Mouse (Mus musculus) CH12F3 (cell line): ENCODE data around the gene Sox12.
"Not testable (repeated sequence)": the region's sequence is repeated elsewhere in the genome, so short reads cannot be mapped to it uniquely, and the experiment has no call there.

Experiments used
- in situ Hi-C: fragments of 300-500 bp; cut with MboI; formaldehyde crosslinking; loops from 2 replicates; pipeline ENCODE4 v1.14.3; 2020; ENCODE audit warnings: low sequenced_read_pairs

Sox12 gene

DNA sequence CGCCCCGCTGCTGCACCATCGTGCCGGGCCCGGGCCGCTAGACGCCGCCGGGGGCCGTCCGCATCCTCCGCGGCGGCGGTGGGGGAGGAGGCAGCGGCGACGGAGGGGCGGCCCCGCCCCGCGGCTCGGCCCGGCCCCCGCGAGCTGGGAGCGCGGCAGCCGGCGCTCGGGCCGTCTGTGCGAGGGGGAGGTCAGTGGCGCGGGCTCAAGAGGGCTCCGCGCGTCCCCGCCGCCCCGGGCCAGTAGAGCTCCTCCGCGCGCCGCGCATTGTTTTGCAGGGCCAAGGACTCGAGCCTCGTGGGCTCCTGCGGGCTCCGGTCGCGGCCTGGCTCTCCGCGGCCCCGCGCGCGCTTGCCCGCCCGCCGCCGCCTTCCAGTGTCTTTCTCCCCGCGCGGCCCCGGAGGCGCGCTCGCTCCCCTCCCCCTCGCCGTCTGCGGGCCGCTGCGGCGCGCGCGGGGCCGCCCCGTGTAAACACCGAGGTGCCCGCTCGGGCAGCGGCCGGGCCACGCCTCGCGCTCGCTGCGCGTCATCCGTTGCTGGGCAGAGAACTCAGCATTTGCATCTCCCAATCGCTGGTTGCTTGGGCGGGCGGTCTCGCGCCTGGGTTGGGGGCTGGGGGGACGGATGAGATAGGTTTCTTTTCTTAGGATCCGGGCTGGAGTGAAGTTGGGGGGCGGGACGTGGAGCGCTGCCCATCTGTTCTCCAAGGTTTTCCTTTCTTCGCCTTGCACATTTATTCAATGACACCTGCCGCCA, at the start of gene Sox12:
Gene Sox12, minus strand, starts transcription at position 384 of the 756 bp plus-strand sequence.
- in situ Hi-C loops: loop anchor here (25.0 kb wide), 1 partner anchor 286 kb away; the partner anchor contains the start of gene Srxn1

DNA sequence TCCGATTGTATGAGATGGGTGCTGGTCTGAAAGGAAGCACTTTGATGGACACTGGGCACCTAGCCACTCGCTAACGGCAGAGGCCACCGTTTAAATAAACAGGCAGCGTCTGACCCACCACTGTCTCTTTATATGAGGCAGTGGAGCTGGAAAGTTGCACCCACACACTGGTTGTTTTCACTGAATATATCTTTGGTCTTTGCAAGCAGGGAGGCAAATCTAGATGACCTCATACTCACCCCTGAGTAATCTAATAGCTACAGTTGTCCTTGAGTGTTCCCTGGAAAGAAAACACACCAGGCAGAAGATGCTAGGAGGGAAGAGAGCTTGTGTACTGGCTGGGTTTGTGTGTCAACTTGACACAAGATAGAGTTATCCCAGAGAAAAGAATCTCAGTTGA, 49.6 kb upstream of the Sox12 start:
- in situ Hi-C loops: no loop called here

DNA sequence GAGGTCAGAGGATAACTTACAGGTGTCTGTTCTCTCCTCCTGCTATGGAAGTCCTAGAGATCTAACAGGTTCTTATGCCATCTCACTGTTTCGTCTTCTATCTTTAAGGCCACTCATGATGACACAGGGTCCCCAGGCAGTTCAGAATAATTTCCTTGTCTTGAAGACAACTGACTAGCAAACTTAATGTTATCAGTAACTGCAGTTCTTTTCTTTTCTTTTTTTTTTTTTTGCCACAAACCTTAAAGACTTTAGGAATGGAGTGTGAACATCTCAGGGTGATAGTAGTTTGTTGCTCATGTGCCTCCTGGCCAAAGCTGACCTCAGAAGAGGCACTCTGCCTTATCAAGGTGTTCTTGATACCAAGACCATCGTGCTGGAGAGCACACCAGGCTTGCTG, 48.8 kb upstream of the Sox12 start:
- in situ Hi-C loops: no loop called here

DNA sequence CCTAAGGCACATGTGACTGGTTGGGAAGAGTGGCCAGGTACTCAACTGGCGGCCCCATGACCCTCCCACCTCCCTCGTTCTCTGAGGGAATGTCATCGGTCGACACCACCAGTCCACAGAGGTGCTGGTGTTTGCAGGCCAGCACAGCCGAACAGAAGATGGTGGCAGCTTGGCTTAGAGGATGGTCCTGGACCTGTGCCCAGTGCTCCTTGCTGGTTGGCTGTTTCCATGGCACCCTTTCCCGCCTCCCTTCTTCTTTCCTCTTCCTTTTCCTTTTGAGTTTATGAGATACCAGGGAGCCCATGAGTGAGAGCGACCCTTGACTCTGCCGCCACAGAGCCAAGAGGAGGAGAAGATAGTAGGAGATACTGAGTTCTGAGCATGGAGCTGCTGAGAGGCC, 45.4 kb upstream of the Sox12 start:
- in situ Hi-C loops: no loop called here

DNA sequence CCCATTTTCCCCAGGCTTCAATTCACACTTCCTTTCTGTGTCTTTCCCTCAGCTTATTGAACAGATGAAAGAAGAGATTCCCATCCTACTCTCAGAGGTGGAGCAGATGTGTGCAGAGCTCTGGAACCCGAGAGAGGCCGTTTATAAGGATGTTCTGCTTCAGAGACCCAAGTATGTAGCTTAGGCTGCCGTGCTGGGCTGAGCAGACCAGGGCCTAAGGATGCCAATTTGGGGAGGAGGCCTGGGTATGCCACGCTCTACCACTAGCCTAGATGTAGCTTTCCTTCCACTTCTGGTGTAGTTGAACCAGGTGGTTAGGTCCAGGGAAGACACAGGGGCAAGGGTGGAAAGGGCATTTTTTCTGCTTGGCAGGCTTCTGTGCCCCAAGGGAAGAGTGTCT, 44.5 kb upstream of the Sox12 start:
- in situ Hi-C loops: no loop called here

DNA sequence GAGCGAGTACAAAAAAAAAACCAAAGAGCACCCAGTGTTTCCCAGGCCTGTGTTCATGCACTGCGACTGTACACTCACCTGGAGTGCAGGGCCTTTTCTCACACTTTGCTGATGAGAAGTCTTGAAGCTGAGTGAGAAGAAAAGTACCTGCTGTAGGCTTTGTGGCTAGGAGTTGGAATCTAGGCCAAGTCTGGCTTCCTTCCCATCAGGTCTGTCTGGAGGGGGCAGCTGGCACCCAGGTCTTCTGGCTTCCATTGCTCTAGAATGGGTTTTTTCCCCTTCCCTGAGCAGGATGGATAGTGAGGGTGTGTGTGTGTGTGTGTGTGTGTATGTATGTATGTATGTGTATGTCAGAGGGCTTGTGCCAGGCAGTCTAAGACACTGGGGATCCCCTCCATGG, 42.0 kb upstream of the Sox12 start:
- in situ Hi-C loops: no loop called here

DNA sequence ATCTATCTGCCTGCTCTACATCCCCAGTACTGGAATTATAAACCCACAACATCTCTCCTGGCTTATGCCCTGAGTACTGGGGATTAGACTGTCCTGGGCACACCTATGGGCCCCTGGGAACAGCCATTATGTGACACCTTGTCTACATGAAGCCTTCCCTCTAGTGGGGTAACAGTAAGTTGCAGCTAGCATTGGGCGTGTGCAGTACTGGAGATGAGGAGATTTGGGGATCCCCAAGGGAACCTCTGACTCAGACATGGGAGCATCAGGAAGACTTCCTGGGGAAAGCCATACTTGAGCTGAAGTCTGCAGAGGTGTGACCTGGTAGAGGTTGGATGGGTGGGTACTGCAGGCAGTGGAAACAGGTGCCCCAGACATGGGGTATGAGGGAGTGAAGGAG, 41.1 kb upstream of the Sox12 start:
- in situ Hi-C loops: no loop called here

DNA sequence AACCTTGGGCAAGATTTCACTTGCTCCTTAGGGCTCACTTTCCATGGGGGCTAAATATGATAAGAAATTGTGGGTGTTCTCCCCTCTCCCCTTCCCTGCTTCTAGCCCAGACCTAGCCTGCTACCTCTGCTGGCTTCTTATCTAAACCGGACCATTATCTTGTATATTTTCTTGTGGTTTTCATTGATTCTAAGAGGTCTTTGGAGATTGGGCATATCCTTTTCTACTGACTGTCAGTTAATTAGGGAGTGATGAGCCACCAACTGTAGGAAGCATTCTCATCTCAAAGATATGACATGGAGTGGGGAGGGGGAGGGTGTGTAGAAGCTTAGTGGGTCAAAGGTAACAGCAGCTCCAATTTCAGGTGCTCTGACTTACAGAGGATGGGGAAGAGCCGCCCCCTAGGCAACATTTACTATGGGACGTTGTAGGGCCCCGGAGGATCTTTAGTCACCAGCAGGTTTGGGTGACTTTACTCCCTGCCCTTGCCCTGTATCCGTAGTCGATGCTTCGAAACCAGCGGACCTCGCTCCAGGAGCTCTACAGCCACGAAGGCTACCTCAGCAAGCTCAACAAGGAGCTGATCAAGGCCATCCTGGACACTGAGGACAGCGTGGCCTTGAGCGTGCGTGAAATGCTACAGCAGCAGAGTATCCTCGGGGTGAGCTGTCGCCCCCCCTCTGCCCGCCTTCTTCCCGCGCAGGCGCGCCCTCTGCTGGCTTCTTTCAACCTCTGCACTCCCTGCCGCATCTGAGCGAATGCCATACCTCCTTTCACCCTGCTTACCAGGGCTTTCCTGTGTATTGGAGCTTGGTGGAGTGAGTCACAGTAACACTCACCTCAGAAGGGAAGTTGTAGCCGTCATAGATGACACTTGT, 39.4 kb upstream of the Sox12 start:
- in situ Hi-C loops: no loop called here

DNA sequence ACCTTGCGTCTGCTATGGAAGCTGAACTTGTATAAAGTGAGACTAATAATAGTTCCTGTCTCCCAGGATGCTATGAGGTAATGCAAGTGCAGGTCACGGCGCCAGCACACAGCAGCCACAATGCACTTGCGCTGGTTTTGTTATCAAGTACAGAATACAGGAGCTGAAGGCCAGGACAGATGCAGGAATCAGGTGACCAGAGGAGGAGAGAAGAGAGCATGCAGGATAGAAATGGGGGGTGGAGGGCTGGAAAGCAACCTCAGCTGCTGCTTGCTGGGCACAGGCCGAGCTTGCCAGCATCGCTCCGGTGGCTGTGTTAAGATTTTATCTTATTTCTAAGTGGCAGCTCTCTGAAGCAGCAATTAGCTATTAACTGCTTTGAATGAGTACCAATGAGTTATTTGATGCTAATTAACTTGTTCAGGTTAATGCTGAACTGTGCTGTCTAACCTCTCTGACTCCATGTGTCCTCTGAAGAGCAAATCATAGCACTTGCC, 38.6 kb upstream of the Sox12 start:
- in situ Hi-C loops: no loop called here

DNA sequence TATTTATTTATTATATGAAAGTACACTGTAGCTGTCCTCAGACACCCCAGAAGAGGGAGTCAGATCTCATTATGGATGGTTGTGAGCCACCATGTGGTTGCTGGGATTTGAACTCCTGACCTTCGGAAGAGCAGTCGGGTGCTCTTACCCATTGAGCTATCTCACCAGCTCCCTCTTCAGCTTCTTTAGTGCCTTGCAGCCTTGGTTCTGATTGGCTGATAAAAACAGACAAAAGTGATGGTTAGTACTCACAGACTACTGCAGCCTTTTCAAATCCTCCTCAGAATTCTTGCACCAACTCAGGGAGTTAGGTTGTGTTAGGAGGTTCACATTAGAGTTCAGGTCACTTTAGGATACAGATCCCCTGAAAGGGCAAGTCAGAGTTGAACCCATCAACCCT, 30.6 kb upstream of the Sox12 start:
- in situ Hi-C loops: not testable (repeated sequence)

DNA sequence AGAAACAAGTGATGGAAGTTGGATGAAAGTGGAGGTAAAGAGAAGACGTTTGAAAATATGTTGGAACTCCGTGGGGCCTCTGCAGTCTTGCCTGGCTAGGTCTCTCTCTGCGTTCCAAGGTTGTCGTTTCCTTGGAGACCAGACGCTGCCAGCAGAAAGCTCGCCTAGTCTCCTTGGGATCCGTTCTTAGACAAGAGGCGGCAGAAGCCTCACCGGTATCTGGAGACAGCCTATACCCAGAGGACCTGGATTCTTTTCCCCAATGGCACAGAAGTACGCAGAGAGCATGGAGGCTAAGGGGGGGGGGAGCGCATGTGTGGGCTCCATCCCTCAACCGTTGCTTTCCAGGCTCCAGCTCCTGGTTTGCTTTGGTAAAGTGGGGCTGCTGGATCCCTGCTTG, 29.6 kb upstream of the Sox12 start:
- in situ Hi-C loops: no loop called here

DNA sequence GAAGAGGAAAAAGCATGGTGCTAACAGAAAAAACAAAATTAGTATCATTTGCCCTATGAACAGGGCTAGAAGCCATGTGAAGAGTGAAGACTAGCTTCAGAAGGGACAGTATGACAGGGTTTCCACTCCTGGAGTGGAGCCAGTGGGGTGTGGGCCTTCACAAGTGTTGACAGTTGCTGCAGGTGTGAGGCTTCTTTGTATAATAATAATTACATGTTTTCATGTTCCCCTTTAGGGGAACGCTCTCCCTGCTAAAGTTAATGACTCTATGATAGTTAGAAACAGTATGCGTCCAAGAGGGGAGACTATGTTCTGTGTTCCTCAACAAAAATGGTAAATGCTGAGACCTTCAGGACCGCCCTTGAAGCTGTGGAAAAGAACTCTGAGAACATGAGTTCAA, 17.9 kb upstream of the Sox12 start:
- in situ Hi-C loops: no loop called here

DNA sequence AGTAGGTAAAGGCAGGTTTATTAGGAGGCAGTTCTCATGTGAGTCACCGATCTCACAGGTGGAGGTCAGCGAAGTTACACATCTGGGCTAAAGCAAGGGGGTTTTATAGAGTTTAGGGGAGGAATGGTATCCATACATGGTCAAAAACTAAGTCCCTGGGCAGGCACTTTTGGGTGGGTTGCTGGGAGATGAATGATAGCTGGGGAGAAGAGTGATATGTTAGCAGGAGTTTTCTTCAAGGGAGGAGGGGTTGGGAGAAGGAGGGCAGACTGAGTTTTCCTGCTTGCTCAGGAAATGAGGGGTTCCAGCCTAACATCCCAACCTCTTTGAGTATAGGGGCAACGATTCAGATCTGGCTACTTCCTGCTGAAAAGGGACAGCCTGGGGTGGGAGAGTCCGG, 17.4 kb upstream of the Sox12 start, which contains the start of gene 6820408C15Rik:
Gene 6820408C15Rik, plus strand, starts transcription at position 301 of the 400 bp plus-strand sequence.
- in situ Hi-C loops: no loop called here

DNA sequence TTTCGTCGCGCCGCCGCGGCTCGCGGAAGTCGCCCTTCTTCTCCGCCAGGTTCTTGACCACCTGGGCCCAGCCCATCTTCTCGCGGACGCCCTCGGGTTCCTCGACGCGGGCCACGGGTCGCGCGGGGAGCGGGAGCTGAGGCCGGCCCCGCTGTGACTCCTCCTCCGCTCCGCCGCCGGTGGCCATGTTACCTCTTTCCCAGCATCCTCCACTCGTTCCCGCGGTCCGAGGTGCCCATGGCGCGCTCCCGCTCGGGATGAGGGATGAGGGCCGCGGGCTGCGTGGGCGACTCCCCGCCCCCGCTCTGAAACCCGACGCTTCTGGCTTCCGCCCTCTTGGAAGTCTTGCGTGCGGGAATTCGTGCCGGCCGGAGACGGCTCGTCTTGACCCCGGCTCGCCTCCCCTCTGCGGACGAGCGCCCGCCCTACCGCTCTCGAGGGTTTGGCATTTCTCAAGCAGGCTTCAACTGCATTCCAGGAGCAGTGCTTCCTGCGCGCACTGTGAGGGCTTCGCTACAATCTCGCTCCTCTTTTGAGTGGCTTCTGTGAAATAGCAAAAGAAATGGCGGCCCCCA, 16.8 kb upstream of the Sox12 start, which contains the start of gene Zcchc3:
Gene Zcchc3, minus strand, starts transcription at position 437 of the 575 bp plus-strand sequence.
- in situ Hi-C loops: no loop called here

DNA sequence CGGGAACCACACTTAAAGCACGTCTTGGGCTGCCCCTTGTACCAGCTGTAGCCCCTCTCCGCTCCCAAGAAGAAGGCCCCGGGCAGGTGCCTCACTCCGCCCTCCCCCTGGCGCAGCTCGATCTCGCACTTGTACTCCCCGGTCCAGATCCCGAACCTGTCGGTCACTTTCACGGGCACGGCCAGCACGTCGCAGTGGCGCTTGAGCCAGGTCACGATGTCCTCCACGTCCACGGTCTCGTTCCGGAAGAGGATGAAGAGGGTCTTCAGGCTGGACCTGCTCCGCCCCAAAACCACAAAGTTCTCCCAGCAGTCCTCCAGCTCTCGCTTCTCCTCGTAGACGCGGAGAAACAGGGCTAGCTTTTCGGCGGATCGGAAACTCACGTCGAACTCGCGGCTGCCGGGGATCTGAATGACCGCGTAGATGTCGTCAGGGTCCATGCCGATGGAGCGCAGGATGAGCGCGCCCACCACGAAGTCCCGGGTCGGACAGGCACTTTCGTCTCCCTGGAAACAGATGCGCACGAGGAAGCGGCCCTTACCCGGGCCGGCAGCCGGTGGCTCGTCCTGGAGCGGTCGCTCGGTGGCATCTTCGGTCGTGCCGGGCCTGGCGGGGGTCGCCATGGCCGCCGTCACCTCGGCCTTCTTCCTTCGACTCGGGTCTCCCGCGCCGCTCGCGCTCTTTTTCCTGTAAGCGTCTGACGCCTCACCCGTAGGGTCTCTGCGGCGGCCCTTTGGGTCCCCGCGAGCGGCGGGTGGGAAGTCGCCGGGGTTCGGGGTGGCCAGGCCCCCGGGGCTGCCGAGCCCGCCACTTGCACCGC, 16.1 kb upstream of the Sox12 start:
- in situ Hi-C loops: no loop called here

DNA sequence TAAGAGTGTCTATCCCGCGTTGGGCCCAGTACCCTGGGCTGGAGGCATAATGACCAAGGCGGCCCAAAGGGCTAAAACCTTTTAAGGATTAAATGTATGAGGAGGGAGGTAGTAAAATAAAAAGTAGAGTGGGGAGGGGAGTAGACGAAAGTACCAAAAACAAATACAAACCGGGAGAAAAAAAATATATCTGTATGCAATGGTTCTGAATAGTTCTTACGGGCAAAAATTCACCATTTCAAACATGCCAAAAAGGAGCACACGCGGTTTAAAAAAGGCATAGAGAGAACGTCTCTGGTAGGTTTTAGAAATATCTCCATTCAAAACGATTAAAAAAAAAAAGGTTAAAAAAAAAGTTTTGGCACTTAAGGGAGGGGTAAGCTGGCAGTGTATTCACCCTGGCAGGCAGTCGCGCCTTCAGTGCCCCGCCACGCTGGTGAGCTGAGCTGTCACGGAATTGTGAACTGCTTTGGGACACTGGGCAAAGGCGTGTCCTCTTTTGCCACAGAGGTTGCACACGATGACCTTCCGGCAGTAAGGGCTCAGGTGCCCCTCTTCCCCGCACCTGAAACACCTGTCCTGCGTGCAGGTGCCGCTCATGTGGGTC, 15.4 kb upstream of the Sox12 start:
- in situ Hi-C loops: no loop called here

DNA sequence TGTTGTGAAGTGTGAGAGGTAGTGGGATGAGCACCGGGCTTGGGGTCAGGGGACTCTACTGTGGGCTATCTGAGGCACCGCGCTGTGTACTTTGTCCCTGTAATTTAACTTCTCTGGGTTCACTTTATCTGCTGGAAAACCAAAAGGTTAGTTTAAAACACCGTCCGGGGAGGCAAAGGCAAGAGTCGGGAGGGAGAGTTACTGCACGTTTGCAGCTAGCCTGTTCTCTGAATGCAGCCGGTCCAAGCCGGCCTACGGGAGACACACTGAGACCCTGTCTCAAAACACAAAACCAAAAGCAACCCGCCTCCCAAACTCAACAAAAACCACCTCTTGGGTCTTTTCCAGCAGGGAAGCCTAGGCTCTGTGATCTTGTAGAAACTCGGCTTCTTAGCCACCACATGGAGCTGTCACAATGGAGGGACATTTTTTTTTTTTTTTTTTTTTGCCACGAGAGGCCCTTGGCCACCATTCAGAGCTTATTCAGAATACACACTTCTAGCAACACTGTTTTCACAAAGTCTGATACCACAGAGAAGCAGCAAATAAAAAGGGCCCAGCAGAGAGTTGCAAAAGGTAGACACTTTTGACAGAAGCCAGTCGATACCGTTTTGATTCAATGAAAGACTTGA, 14.8 kb upstream of the Sox12 start:
- in situ Hi-C loops: no loop called here

DNA sequence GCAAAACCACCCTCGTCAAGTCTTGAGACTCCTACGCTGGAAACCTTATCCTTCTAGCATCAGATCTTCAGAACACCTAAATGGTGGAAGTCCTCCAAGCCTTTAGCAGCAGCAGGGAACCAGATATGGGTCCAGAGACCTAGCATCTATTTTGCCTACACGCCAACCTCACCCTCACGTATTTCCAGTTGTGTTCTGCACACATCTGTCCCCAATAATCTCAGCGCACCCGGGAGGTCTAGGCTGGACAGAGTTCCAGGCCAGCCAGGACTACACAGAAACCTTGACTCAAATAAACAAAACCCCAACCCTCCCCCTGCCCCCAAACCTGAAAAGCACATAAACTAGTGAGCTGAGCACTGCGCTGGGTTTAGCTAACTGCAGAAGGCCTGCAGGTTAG, 13.6 kb upstream of the Sox12 start:
- in situ Hi-C loops: no loop called here

DNA sequence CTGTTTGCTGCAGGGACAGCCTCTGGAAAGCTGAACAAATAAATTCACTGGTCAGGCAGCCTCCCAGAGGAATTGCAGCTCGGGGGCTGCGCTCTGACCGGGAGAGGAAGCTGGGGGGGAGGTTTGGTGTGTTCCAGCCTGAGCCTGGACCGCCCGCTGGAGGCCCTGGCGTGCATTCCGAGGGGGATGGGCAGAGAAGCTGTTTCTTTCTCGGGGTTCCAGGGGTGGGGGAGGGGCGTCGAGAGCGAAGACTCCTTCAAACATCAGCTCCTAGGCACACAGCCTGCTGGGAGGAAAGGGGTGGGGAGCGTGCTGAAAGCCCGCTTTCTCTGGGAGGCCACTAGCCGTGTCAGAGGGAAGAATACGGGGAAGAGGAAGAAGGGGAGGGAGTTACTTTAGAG, 13.1 kb upstream of the Sox12 start:
- in situ Hi-C loops: no loop called here

DNA sequence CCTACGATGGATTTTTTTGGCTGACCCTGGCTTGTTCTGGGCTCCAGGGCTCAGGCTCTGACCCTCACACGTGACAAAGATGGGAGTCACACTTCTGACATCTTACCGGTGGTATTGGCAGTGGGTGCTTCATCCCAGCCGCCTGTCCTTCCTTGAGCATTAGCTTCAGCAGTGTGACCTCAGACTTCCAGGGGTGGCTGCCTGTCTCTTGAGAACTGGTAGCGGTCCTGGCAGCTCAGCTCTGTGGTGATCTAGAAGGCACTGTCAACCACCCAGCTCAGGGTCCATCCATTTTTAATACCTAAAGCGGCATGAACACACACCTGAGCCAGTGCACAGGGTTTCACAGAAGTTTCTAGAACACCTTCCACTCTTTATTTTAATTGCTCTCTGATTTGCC, 11.9 kb upstream of the Sox12 start:
- in situ Hi-C loops: no loop called here
